Mouse (Mus musculus) naive thymus-derived CD4-positive, alpha-beta T cell, adult 2 months (primary cell): ENCODE measurements around the gene Ptpn22.

ENCODE experiments used
- DNase-seq: peaks from one replicate; pipeline ENCODE4 v3.0.0-alpha.2; 2011; ENCODE audit warnings: low read depth

The Ptpn22 gene

DNA sequence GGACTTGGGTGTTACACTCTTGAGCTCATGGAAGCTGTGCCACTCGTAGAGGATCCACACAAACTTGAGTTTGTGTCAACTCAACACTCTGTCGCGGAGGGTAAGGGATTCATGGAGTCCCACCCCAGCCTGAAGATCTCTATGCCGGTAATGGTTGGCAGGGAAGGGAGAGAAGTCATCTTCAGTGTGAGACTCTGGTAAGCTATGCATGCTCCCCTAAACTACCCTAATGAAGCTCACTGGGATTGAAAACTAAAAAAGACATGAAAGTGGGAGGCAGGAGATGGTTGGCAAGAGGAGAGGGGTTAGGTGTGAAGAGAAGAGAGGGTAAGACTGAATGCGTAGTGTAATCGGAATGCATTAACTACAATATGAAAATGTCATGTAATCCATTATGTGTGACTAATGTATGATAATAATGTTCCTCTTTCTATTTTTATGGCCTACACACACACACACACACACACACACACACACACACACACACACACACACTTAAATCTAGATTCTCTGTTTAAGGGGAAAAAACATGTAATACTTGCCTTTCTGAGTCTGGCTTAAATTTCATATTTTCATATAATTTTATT is 1.5 kb upstream of the Ptpn22 start:
- DNase-seq, result peak; percentile 34

DNA sequence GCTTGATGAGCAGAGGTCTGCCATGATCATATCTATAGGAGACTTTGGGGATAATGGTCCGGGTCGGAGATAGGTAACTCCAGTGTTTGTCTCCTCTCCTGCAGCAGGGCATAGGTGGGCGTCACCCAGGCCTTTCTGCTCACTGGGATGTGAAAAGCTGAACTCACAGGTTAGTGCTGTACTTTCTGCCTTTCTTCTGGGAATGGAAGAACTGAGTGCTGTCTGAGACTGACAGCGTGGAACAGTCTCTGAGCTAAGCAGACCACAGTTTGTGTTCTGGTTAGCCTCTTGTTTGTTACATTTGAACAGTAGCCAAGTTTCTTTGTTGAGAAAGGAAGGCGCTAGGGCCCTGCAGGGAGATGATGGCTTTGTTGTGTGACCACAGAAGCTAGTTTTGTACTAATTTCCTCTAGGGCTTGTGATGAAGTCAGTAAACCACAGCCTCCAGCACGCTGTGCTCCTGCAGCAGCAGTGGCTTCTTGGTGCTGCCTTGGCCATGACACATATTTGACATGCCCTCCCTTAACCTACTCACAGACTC is 326 bp downstream of the Ptpn22 start:
- peak; percentile 94 for DNase-seq

GRCm38 (mm10) chr3:103862721-103863220 is 3.2 kb downstream of the Ptpn22 start:
- peak; percentile 56 for DNase-seq

DNA sequence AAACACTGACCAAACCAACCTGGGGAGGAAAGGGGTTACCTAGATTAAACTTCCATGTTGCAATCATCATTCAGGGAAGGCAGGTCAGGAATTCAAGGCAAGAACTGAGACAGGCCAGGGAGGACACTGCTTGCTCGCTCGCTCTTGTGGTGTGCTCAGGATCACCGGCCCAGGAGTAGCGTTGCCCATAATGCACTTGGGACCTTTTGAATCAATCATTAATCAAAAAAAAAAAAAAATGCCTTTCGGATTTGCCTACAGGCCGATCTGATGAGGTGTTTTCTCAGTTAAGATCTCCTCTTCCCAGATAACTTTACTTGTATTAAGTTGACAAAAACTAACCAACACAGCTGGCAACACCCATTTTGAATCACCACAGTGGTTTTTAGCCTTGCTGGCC is 4.6 kb downstream of the Ptpn22 start:
- no peak for DNase-seq

DNA sequence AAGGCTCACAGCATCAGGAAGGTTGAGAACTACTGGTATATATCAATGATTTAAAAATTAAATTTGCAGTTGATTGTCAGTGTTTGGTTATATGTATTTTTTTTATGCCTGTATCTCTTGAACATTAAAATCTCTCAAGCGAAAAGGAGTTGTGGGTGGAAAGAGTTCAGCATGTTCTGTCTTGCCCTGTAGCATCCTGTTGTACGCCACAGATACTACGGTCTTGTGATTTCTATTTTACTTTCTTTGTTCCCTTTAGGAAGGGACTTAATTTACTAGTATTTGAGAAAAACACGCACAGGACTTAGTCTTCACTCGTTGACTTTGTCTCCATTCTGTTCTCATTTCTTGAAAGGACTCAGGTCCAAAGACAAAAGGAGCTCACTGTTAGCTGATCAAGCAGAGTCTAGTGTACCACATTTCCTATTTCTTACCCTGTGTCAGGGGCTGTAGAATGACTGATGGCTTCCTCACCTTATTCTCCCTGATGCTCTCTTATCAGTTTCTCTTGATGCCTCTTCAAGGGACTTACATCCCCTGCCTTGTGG is 7.9 kb downstream of the Ptpn22 start:
- peak; percentile 74 for DNase-seq

- DNase-seq, result peak; percentile 86
Measured at GRCm38 (mm10) chr3:103868008-103868407, 8.4 kb downstream of the Ptpn22 start.

DNA sequence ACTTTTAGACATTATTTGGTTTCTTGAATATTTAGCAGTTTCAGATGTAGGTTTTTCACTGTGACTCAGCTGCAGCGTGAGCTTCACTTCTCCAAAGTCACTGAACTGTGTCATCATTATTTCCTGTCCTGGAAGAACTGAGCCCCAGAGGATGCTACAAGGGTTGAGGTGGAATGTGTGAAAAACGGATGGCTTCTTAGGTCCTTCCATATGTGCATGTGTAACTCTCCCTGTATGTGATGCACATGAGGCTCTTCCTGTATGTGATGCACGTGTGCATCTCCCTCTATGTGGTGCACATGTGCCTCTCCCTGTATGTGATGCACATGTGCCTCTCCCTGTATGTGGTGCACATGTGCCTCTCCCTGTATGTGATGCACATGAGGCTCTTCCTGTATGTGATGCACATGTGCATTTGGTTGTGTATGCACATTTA is 13.1 kb downstream of the Ptpn22 start:
- peak; percentile 37 for DNase-seq

- DNase-seq, result no peak
Measured at GRCm38 (mm10) chr3:103874329-103874728, 14.7 kb downstream of the Ptpn22 start.

GRCm38 (mm10) chr3:103885946-103886345 is 26.4 kb downstream of the Ptpn22 start:
- DNase-seq, result peak; percentile 69

DNA sequence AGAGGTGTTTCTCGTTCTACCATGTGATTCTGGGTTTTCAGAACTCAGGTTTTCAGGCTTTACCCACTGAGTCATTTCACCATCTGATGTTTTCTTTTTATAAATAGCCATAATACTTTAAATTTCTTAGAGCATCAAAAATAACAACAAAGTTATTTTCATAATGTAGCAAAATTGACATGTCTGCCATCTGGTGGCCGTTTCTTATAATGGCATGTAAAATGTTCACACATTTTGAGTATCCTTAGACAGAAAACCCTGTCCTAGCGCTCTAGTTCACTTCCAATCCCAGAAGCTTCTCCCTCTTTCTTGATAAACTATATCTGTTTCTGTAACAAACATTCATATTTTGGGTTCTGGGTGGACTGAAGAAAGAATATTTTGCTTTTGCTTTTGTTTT is 28.0 kb downstream of the Ptpn22 start:
- peak; percentile 89 for DNase-seq

DNA sequence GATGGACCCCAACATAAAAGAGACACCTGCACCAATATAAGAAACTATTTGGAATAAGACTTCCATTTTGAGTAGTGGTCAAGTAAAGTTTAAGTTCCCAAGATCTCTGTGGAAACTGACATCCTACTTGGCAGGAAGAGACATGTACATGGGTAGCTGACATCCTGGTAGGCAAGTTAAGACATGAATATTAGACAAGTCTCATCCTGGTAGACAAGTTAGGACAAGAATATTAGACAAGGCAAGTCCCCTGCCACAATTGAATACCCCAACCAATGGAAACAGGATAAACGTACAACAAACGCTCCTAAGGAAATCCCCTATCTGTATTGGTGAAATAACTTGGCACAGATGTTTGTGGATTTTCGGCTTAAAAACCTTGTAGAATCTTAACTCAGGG is 33.8 kb downstream of the Ptpn22 start:
- no peak for DNase-seq

DNA sequence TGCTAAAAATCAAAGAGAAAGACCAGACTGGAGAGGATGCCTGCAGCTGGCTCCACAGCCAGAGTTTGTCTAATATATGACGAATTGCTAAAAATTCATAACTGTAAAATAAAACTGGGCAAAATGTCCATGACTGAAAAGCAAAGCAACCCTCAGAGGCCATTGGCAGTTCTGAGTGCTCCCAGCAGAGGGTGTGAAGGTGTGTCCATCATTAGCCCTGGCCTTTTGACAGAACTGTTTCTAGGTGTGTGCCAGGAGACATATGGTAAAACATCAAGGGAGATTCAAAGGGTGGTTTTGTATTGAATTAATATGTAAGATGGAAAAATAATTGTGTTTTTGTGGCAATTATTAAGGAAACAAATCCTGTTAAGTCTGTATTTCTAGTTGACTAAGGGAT is 45.1 kb downstream of the Ptpn22 start:
- peak; percentile 68 for DNase-seq

- DNase-seq, result peak; percentile 25
Measured at GRCm38 (mm10) chr3:103907335-103908030, 47.9 kb downstream of the Ptpn22 start.

- no peak for DNase-seq
Measured at GRCm38 (mm10) chr3:103908781-103909180, 49.2 kb downstream of the Ptpn22 start.

DNA sequence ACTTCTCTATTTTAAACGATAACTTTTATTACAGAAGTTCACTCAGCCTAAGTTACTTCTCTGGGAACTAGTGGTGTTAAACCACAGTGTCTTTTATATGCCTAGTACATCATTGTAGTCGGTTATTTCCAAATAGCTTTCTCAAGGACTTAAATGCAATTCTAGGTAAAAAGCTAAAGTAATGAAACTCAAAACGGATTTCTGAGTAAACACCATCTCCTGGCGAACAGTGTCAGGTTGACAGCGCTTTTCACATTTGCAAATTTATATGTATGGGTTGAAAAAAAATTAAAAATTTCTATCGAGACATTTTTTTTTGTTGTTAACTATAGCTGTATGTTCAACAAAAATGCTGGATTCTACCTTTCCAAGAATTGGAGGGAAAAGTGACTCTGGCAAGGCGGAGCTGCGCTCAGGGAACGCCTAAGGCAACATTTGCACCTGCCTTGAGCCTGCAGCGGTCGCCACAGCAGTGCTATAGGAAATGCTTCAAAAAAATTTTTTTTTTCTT is 53.9 kb downstream of the Ptpn22 start:
- DNase-seq, result peak; percentile 55

- peak; percentile 98 for DNase-seq
Measured at GRCm38 (mm10) chr3:103914010-103914669, 54.5 kb downstream of the Ptpn22 start, which contains the start of gene Rsbn1. Gene Rsbn1 (plus strand): TSS chr3:103914120.

GRCm38 (mm10) chr3:103914732-103915508 is 55.3 kb downstream of the Ptpn22 start:
- no peak for DNase-seq

GRCm38 (mm10) chr3:103915509-103915896 is 55.9 kb downstream of the Ptpn22 start:
- peak; percentile 43 for DNase-seq

- peak; percentile 40 for DNase-seq
Measured at GRCm38 (mm10) chr3:103916205-103916838, 56.7 kb downstream of the Ptpn22 start.

- no peak for DNase-seq
Measured at GRCm38 (mm10) chr3:103916839-103917237, 57.2 kb downstream of the Ptpn22 start.

GRCm38 (mm10) chr3:103920094-103920493 is 60.5 kb downstream of the Ptpn22 start:
- no peak for DNase-seq
